Comparison of ENCODE assay signal across 9 mouse cellular contexts in the genomic region with DNA sequence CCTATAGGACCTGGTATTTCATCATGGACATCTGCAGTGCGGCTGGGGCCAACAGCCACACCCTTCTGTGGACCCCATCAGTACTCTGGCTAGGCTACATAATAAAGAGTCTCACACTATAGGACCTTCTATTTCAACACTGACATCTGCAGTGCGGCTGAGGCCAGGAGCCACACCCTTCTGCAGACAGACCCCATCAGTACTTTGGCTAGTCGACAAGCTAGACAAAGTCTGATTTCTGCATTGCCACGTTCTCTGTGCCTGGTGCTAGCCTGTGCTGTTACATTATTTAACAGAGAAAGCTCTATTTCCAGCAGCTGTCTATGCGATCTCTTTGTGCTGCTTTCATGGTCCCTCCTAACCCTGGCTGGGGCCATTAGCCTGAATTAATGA. TPM values are rescaled to one million over a fixed set of nuclear protein-coding genes. Genes with fewer than 3 reads are reported as not detected.
DNase-seq lines count a peak whose midpoint lies in the region; ATAC-seq lines count a peak whose summit lies in the region.
"Had no signal": no experiment of that assay in that cellular context is flagged by ENCODE, and none has a peak within 500 bp of the region (broad histone marks: within the 10 kb centered on the region; RNA-seq: fewer than 3 reads in every experiment).

No protein-coding gene starts in this region.

- no peak for ATAC-seq in intestine, embryonic 15.5 days
- ATAC-seq in neural tube, embryonic 13.5 days (ENCODE audit: low read depth) = 0 out of 2 replicates have a peak, but pooled peaks have one; percentile 9

- H3K27me3 ChIP-seq in intestine, embryonic 15.5 days (replicated peaks) = no peaks in the 10 kb centered on the region
- H3K27me3 ChIP-seq in neural tube, embryonic 13.5 days = no peaks in the 10 kb centered on the region

- H3K9me3 ChIP-seq in intestine, embryonic 15.5 days = no peaks in the 10 kb centered on the region
- no peaks in the 10 kb centered on the region for H3K9me3 ChIP-seq in neural tube, embryonic 13.5 days

- 23% methylated on average over 5 of the region's 5 CpGs for WGBS in intestine, embryonic 15.5 days
- WGBS in neural tube, embryonic 13.5 days = 1% methylated on average over 5 of the region's 5 CpGs

- peak overlapping the region; percentile 52 for H3K4me2 ChIP-seq in intestine, embryonic 15.5 days (replicated peaks)
- H3K4me2 ChIP-seq in neural tube, embryonic 13.5 days = peak overlapping the region; percentile 74

- H3K4me1 ChIP-seq in intestine, embryonic 15.5 days (replicated peaks) = peaks cover 6% of the 10 kb centered on the region
- peaks cover 38% of the 10 kb centered on the region for H3K4me1 ChIP-seq in neural tube, embryonic 13.5 days (replicated peaks)

- H3K4me3 ChIP-seq in intestine, embryonic 15.5 days (replicated peaks) = peak overlapping the region; percentile 71
- peak overlapping the region; percentile 95 for H3K4me3 ChIP-seq in neural tube, embryonic 13.5 days

- 0 out of 2 replicates have a peak, but pooled peaks cover 4% of the 10 kb centered on the region for H3K36me3 ChIP-seq in intestine, embryonic 15.5 days
- peaks cover 12% of the 10 kb centered on the region for H3K36me3 ChIP-seq in neural tube, embryonic 13.5 days

- peak overlapping the region; percentile 34 for H3K9ac ChIP-seq in intestine, embryonic 15.5 days
- H3K9ac ChIP-seq in neural tube, embryonic 13.5 days = peak overlapping the region; percentile 100

- peak overlapping the region; percentile 58; the same call in 1 of the 2 replicates for H3K27ac ChIP-seq in intestine, embryonic 15.5 days
- H3K27ac ChIP-seq in neural tube, embryonic 13.5 days (replicated peaks) = peak overlapping the region; percentile 100

- DNase-seq in layer of hippocampus, adult 9-11 months = peak; percentile 64
- DNase-seq in layer of hippocampus, postnatal 14 days (ENCODE audit: low spot score in 2 of 2) = no peak
- DNase-seq in embryo, embryonic 11 days = peak; percentile 36
- DNase-seq in T-cell, adult 2 months (ENCODE audit: low spot score) = no peak
- DNase-seq in gastrocnemius, adult 8-10 months (ENCODE audit: low spot score in 2 of 2) = no peak
- no peak for DNase-seq in cerebellum, adult 9-11 months

RNA-seq across cellular contexts. Expression of a gene that starts 1.3 kb away (rescaled TPM):
- not detected for total RNA-seq in layer of hippocampus, postnatal 14 days (2021)
- polyA plus RNA-seq in intestine, embryonic 15.5 days (2015; fragmentation: Nextera tagmentation; extraction: Ambion mirVana) = not detected in 2 replicates
- not detected in 2 replicates for polyA plus RNA-seq in neural tube, embryonic 13.5 days (2015; fragmentation: Nextera tagmentation; extraction: Ambion mirVana)
- not detected for total RNA-seq in gastrocnemius, adult 8-10 months (2022)
- total RNA-seq: left cerebral cortex, postnatal 25 days had no signal

RNA-seq across cellular contexts. Expression of a gene that starts 1.4 kb away (rescaled TPM):
- 1,000 to 10,000 TPM; 2,120 to 2,322 TPM for total RNA-seq in layer of hippocampus, postnatal 14 days (2021)
- polyA plus RNA-seq in intestine, embryonic 15.5 days (2015; fragmentation: Nextera tagmentation; extraction: Ambion mirVana) = 981 and 999 TPM in 2 replicates
- polyA plus RNA-seq in neural tube, embryonic 13.5 days (2015; fragmentation: Nextera tagmentation; extraction: Ambion mirVana) = 13,124 and 14,228 TPM in 2 replicates
- 10 to 100 TPM; 12.6 to 24.0 (median 18.4) TPM for total RNA-seq in gastrocnemius, adult 8-10 months (2022)

RNA-seq across cellular contexts. Expression of a gene that starts 17.7 kb away (rescaled TPM):
- 100 to 1,000 TPM; 661 to 671 TPM for total RNA-seq in layer of hippocampus, postnatal 14 days (2021)
- polyA plus RNA-seq in intestine, embryonic 15.5 days (2015; fragmentation: Nextera tagmentation; extraction: Ambion mirVana) = 1,296 and 1,330 TPM in 2 replicates
- polyA plus RNA-seq in neural tube, embryonic 13.5 days (2015; fragmentation: Nextera tagmentation; extraction: Ambion mirVana) = 1,062 and 1,121 TPM in 2 replicates
- total RNA-seq in gastrocnemius, adult 8-10 months (2022) = 10 to 100 TPM; 12.6 to 24.6 (median 20.3) TPM

RNA-seq across cellular contexts. Expression of a gene that starts 34.0 kb away (rescaled TPM):
- 10 to 100 TPM; 13.7 to 17.9 TPM for total RNA-seq in layer of hippocampus, postnatal 14 days (2021)
- polyA plus RNA-seq in intestine, embryonic 15.5 days (2015; fragmentation: Nextera tagmentation; extraction: Ambion mirVana) = 18.6 and 19.0 TPM in 2 replicates
- polyA plus RNA-seq in neural tube, embryonic 13.5 days (2015; fragmentation: Nextera tagmentation; extraction: Ambion mirVana) = 34.9 and 39.0 TPM in 2 replicates
- 1 to 10 TPM; 3.7 to 5.0 (median 4.2) TPM for total RNA-seq in gastrocnemius, adult 8-10 months (2022)

RNA-seq across cellular contexts. Expression of a gene that starts 53.7 kb away (rescaled TPM):
- total RNA-seq in layer of hippocampus, postnatal 14 days (2021) = under 1 TPM; 0.31 to 0.35 TPM
- 0.96 and 1.1 TPM in 2 replicates for polyA plus RNA-seq in intestine, embryonic 15.5 days (2015; fragmentation: Nextera tagmentation; extraction: Ambion mirVana)
- polyA plus RNA-seq in neural tube, embryonic 13.5 days (2015; fragmentation: Nextera tagmentation; extraction: Ambion mirVana) = 3.1 and 4.3 TPM in 2 replicates
- 1 to 10 TPM in 1 of 4 experiments, under 1 TPM in 3; 0.19 to 1.0 (median 0.49) TPM for total RNA-seq in gastrocnemius, adult 8-10 months (2022)

Comparison
In these comparisons a context has a peak if more than half of its experiments do, and no peak if none do; other contexts are left out.
1. DNase-seq: peak in layer of hippocampus, adult 9-11 months (single experiment) and embryo, embryonic 11 days (single experiment); none in layer of hippocampus, postnatal 14 days (0 of 2), T-cell, adult 2 months (single experiment), gastrocnemius, adult 8-10 months (0 of 2) and cerebellum, adult 9-11 months (single experiment).
2. RNA of a gene that starts 1.4 kb away (total RNA-seq): 2,120 to 2,322 TPM in layer of hippocampus, postnatal 14 days; 12.6 to 24.0 TPM in gastrocnemius, adult 8-10 months; every median in the first group is over 10 times any median in the second.
3. RNA of a gene that starts 17.7 kb away (total RNA-seq): 661 to 671 TPM in layer of hippocampus, postnatal 14 days; 12.6 to 24.6 TPM in gastrocnemius, adult 8-10 months; every median in the first group is over 10 times any median in the second.